Mouse (Mus musculus): Measurements from ENCODE around the gene Tmub1. TPM values are rescaled to one million over a fixed set of nuclear protein-coding genes. Genes with fewer than 3 reads are reported as not detected.

Gene Tmub1
- polyA plus RNA-seq, 1 experiment = 9.8 TPM

GRCm38 (mm10) chr5:24470600-24470999, 22.9 kb upstream of the Tmub1 start:
- H3K79me2 ChIP-seq (ENCODE audit: control insufficient read depth, insufficient read depth) = peaks cover 100% of the 10 kb centered on the region
- H3K79me3 ChIP-seq (ENCODE audit: low read depth) = peaks cover 74% of the 10 kb centered on the region
- no peak overlapping the region for H3K4me3 ChIP-seq (ENCODE audit: insufficient read depth, poor library complexity, severe bottlenecking)
- H3K36me3 ChIP-seq (ENCODE audit: control insufficient read depth, insufficient read depth) = peaks cover 9% of the 10 kb centered on the region
- H3K27me3 ChIP-seq (ENCODE audit: control insufficient read depth, insufficient read depth, insufficient read length) = no peaks in the 10 kb centered on the region
- no peak overlapping the region for H3ac ChIP-seq (ENCODE audit: control insufficient read depth, insufficient read length, low read depth)
- TF ChIP-seq CEBPB (IDR thresholded peaks at IDR 0.05; ENCODE audit: low read depth) (no peak), FOSL1 (IDR thresholded peaks at IDR 0.05; ENCODE audit: insufficient read depth, low read length, poor library complexity, severe bottlenecking) (no peak), CTCF (IDR thresholded peaks at IDR 0.05; ENCODE audit: control insufficient read depth, insufficient read depth, insufficient read length) (peak; percentile 87), MYOD1 (IDR thresholded peaks at IDR 0.05; ENCODE audit: control insufficient read depth, insufficient read length, low read depth) (no peak), USF1 (IDR thresholded peaks at IDR 0.05; ENCODE audit: low read depth) (no peak)

GRCm38 (mm10) chr5:24466762-24467161, 19.1 kb upstream of the Tmub1 start:
- no peak for TF ChIP-seq CTCF (IDR thresholded peaks at IDR 0.05; ENCODE audit: control insufficient read depth, insufficient read depth, insufficient read length)
- no peak for TF ChIP-seq CEBPB (IDR thresholded peaks at IDR 0.05; ENCODE audit: low read depth)
- no peak for TF ChIP-seq MYOG (IDR thresholded peaks at IDR 0.05; ENCODE audit: control insufficient read depth, extremely low read depth, insufficient read length)
- TF ChIP-seq MYOD1 (IDR thresholded peaks at IDR 0.05; ENCODE audit: control insufficient read depth, insufficient read length, low read depth) = no peak
- TF ChIP-seq FOSL1 (IDR thresholded peaks at IDR 0.05; ENCODE audit: insufficient read depth, low read length, poor library complexity, severe bottlenecking) = no peak
- TF ChIP-seq USF1 (IDR thresholded peaks at IDR 0.05; ENCODE audit: low read depth) = no peak
- no peak for TF ChIP-seq MAX (IDR thresholded peaks at IDR 0.05)
- no peaks in the 10 kb centered on the region for H3K27me3 ChIP-seq (ENCODE audit: control insufficient read depth, insufficient read depth, insufficient read length)
- H3K4me3 ChIP-seq (ENCODE audit: insufficient read depth, poor library complexity, severe bottlenecking) = no peak overlapping the region
- H3ac ChIP-seq (ENCODE audit: control insufficient read depth, insufficient read length, low read depth) = no peak overlapping the region
- peaks cover 100% of the 10 kb centered on the region for H3K79me2 ChIP-seq (ENCODE audit: control insufficient read depth, insufficient read depth)
- H3K36me3 ChIP-seq (ENCODE audit: control insufficient read depth, insufficient read depth) = peaks cover under 1% of the 10 kb centered on the region
- H3K79me3 ChIP-seq (ENCODE audit: low read depth) = peaks cover 85% of the 10 kb centered on the region

GRCm38 (mm10) chr5:24455613-24456012, 8.0 kb upstream of the Tmub1 start:
- Histone ChIP-seq H3K36me3 (ENCODE audit: control insufficient read depth, insufficient read depth) (peaks cover 35% of the 10 kb centered on the region), H3ac (ENCODE audit: control insufficient read depth, insufficient read length, low read depth) (no peak overlapping the region), H3K4me3 (ENCODE audit: insufficient read depth, poor library complexity, severe bottlenecking) (no peak overlapping the region), H3K79me3 (ENCODE audit: low read depth) (peaks cover 78% of the 10 kb centered on the region), H3K27me3 (ENCODE audit: control insufficient read depth, insufficient read depth, insufficient read length) (no peaks in the 10 kb centered on the region), H3K79me2 (ENCODE audit: control insufficient read depth, insufficient read depth) (peaks cover 86% of the 10 kb centered on the region)
- TF ChIP-seq MAX (IDR thresholded peaks at IDR 0.05) (no peak), MYOD1 (IDR thresholded peaks at IDR 0.05; ENCODE audit: control insufficient read depth, insufficient read length, low read depth) (no peak), FOSL1 (IDR thresholded peaks at IDR 0.05; ENCODE audit: insufficient read depth, low read length, poor library complexity, severe bottlenecking) (no peak), CTCF (IDR thresholded peaks at IDR 0.05; ENCODE audit: control insufficient read depth, insufficient read depth, insufficient read length) (no peak), USF1 (IDR thresholded peaks at IDR 0.05; ENCODE audit: low read depth) (no peak), MYOG (IDR thresholded peaks at IDR 0.05; ENCODE audit: control insufficient read depth, extremely low read depth, insufficient read length) (no peak), CEBPB (IDR thresholded peaks at IDR 0.05; ENCODE audit: low read depth) (no peak)

- Histone ChIP-seq H3K79me2 (ENCODE audit: control insufficient read depth, insufficient read depth) (peaks cover 81% of the 10 kb centered on the region), H3K27me3 (ENCODE audit: control insufficient read depth, insufficient read depth, insufficient read length) (no peaks in the 10 kb centered on the region), H3K79me3 (ENCODE audit: low read depth) (peaks cover 73% of the 10 kb centered on the region), H3ac (ENCODE audit: control insufficient read depth, insufficient read length, low read depth) (no peak overlapping the region), H3K36me3 (ENCODE audit: control insufficient read depth, insufficient read depth) (peaks cover 31% of the 10 kb centered on the region), H3K4me3 (ENCODE audit: insufficient read depth, poor library complexity, severe bottlenecking) (no peak overlapping the region)
- TF ChIP-seq MYOG (IDR thresholded peaks at IDR 0.05; ENCODE audit: control insufficient read depth, extremely low read depth, insufficient read length) = no peak
- peak; percentile 82 for TF ChIP-seq MYOD1 (IDR thresholded peaks at IDR 0.05; ENCODE audit: control insufficient read depth, insufficient read length, low read depth)
Observed at GRCm38 (mm10) chr5:24455076-24455475, 7.4 kb upstream of the Tmub1 start.

GRCm38 (mm10) chr5:24453985-24454303, 6.3 kb upstream of the Tmub1 start:
- peak overlapping the region; percentile 75 for H3K4me3 ChIP-seq (ENCODE audit: insufficient read depth, poor library complexity, severe bottlenecking)
- no peak for TF ChIP-seq FOSL1 (IDR thresholded peaks at IDR 0.05; ENCODE audit: insufficient read depth, low read length, poor library complexity, severe bottlenecking)
- no peak for TF ChIP-seq CTCF (IDR thresholded peaks at IDR 0.05; ENCODE audit: control insufficient read depth, insufficient read depth, insufficient read length)
- no peak for TF ChIP-seq MYOG (IDR thresholded peaks at IDR 0.05; ENCODE audit: control insufficient read depth, extremely low read depth, insufficient read length)
- TF ChIP-seq MAX (IDR thresholded peaks at IDR 0.05) = no peak
- TF ChIP-seq USF1 (IDR thresholded peaks at IDR 0.05; ENCODE audit: low read depth) = no peak
- no peak for TF ChIP-seq MYOD1 (IDR thresholded peaks at IDR 0.05; ENCODE audit: control insufficient read depth, insufficient read length, low read depth)
- TF ChIP-seq CEBPB (IDR thresholded peaks at IDR 0.05; ENCODE audit: low read depth) = no peak
- no peaks in the 10 kb centered on the region for H3K27me3 ChIP-seq (ENCODE audit: control insufficient read depth, insufficient read depth, insufficient read length)
- H3K36me3 ChIP-seq (ENCODE audit: control insufficient read depth, insufficient read depth) = peaks cover 31% of the 10 kb centered on the region
- H3K79me2 ChIP-seq (ENCODE audit: control insufficient read depth, insufficient read depth) = peaks cover 69% of the 10 kb centered on the region
- no peak overlapping the region for H3ac ChIP-seq (ENCODE audit: control insufficient read depth, insufficient read length, low read depth)
- peaks cover 64% of the 10 kb centered on the region for H3K79me3 ChIP-seq (ENCODE audit: low read depth)

GRCm38 (mm10) chr5:24453283-24453984, 5.8 kb upstream of the Tmub1 start:
- Histone ChIP-seq H3K4me3 (ENCODE audit: insufficient read depth, poor library complexity, severe bottlenecking) (peak overlapping the region; percentile 75), H3K36me3 (ENCODE audit: control insufficient read depth, insufficient read depth) (peaks cover 26% of the 10 kb centered on the region), H3K79me3 (ENCODE audit: low read depth) (peaks cover 60% of the 10 kb centered on the region), H3K79me2 (ENCODE audit: control insufficient read depth, insufficient read depth) (peaks cover 64% of the 10 kb centered on the region), H3ac (ENCODE audit: control insufficient read depth, insufficient read length, low read depth) (peak overlapping the region; percentile 75), H3K27me3 (ENCODE audit: control insufficient read depth, insufficient read depth, insufficient read length) (no peaks in the 10 kb centered on the region)
- TF ChIP-seq FOSL1 (IDR thresholded peaks at IDR 0.05; ENCODE audit: insufficient read depth, low read length, poor library complexity, severe bottlenecking) (no peak), MAX (IDR thresholded peaks at IDR 0.05) (no peak), CTCF (IDR thresholded peaks at IDR 0.05; ENCODE audit: control insufficient read depth, insufficient read depth, insufficient read length) (no peak), CEBPB (IDR thresholded peaks at IDR 0.05; ENCODE audit: low read depth) (no peak), MYOG (IDR thresholded peaks at IDR 0.05; ENCODE audit: control insufficient read depth, extremely low read depth, insufficient read length) (no peak)
